Mouse (Mus musculus): ENCODE results near the gene Apoc4. TPM values are rescaled to one million over a fixed set of nuclear protein-coding genes. Genes with fewer than 3 reads are reported as not detected.

Apoc4 gene
- 0.10 TPM in 1 of 2 replicates, not detected in the other for polyA plus RNA-seq (2016; fragmentation: Nextera tagmentation; extraction: Ambion mirVana)

DNA sequence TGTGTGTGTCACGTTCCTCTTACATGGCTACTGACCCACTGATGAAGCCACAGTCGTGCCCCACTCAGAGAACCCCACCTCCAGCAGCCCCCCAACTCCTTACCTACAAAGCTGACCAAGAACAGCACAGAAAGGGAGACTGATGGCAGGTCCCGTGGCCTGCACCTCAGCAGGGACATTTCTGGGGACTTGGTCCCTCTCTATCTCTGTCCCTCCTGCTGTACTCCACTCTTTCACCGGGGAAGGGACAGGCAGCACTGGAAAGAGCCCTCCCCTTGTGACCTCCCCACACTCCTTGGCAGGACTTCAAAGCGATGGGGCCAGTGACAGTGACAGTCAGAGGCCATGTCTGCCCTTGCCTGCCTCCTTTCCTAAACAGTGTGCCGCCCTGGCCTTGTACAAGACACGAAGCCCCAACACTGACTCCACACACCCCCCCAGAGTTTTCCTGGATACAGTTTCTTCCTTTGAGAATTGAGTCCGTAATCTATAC, at the start of gene Apoc4, which contains the start of gene Gm44805:
TSS of gene Apoc4 (minus strand) at position 278 of the 493 bp plus-strand sequence.
TSS of gene Gm44805 (minus strand) at position 222 of the 493 bp plus-strand sequence.
- H3K4me2 ChIP-seq (replicated peaks), result no peak within 1 kb of the TSS
- H3K27me3 ChIP-seq, result no peaks in the 10 kb centered on the region
- no peaks in the 10 kb centered on the region for H3K9me3 ChIP-seq (replicated peaks)
- H3K27ac ChIP-seq, result no peak within 1 kb of the TSS
- no peaks in the 10 kb centered on the region for H3K4me1 ChIP-seq
- H3K36me3 ChIP-seq, result no peaks in the 10 kb centered on the region
- H3K9ac ChIP-seq, result no peak within 1 kb of the TSS
- no peak for ATAC-seq (ENCODE audit: low FRiP score)
- WGBS, result 54% methylated on average over 8 of the region's 8 CpGs
- H3K4me3 ChIP-seq, result no peak within 1 kb of the TSS

DNA sequence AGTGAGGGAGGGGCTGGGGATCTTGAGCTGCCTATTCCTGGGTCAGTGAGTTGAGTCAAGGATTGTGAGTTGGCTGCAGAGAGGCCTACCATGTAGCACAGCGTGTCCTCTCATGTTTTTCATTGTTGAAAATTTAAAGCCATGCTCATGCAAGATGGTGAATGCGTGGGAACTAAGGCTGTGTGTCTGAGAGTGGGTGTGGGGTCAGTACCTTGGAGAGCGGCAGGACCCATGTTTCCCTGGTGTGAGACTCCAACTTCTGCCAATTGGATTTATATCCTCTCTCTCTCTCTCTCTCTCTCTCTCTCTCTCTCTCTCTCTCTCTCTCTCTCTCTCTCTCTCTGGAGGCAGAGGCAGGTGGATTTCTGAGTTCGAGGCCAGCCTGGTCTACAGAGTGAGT, 45.3 kb upstream of the Apoc4 start:
- H3K9ac ChIP-seq, result no peak overlapping the region
- no peaks in the 10 kb centered on the region for H3K27me3 ChIP-seq
- H3K9me3 ChIP-seq (replicated peaks), result peaks cover 6% of the 10 kb centered on the region; the same call in 1 of the 2 replicates
- H3K4me2 ChIP-seq (replicated peaks), result no peak overlapping the region
- H3K4me3 ChIP-seq, result no peak overlapping the region
- H3K4me1 ChIP-seq, result no peaks in the 10 kb centered on the region
- WGBS, result 96% methylated on average over 3 of the region's 4 CpGs
- no peak overlapping the region for H3K27ac ChIP-seq
- H3K36me3 ChIP-seq, result peaks cover 87% of the 10 kb centered on the region
- no peak for ATAC-seq (ENCODE audit: low FRiP score)

DNA sequence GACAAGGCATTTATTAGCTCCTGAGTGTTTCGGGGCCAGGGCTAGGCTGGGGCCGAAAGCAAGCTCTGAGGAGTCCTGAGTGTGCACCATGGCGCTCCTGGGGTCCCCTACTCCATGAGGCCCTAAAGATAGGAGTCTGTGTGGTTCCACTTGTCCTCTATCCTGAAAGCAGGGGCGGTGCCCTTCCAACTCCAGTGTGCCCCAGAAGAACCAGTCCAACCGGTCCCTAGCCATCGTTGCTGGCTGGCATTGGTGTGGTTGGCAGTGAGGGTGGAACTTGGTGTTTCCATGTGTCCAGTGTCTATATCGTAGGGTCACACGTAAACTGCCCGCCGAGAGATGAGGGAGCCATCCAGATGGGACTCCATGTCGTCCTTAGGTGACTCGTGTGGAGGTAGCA, 42.9 kb upstream of the Apoc4 start:
- Histone ChIP-seq H3K9ac (no peak overlapping the region), H3K4me1 (no peaks in the 10 kb centered on the region), H3K4me2 (replicated peaks) (no peak overlapping the region), H3K27me3 (no peaks in the 10 kb centered on the region), H3K27ac (no peak overlapping the region), H3K4me3 (no peak overlapping the region), H3K36me3 (peaks cover 81% of the 10 kb centered on the region), H3K9me3 (replicated peaks) (peaks cover 17% of the 10 kb centered on the region)
- no peak for ATAC-seq (ENCODE audit: low FRiP score)
- 93% methylated on average over 12 of the region's 12 CpGs for WGBS

DNA sequence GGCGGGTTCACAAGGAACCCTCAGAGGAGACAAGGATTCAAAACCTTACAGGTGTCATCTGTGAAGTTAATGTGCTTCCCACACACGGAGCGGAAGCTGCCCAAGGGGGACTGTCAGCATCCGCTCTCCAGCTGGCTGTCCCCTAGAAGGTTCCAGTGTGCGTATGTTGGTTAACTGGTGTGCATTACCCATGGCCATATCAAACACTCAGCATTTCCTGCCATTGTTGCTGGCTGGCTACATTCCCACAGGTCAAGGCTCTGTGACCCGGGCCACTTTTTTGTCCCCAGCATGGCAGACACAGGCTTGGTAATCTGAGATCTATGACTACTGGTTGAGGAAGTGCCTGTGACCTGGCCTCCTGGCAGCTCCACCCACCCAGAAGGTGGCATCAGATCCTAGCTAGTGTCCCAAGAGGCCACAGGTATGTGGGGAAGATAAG, 41.5 kb upstream of the Apoc4 start:
- WGBS, result 92% methylated on average over 6 of the region's 6 CpGs

DNA sequence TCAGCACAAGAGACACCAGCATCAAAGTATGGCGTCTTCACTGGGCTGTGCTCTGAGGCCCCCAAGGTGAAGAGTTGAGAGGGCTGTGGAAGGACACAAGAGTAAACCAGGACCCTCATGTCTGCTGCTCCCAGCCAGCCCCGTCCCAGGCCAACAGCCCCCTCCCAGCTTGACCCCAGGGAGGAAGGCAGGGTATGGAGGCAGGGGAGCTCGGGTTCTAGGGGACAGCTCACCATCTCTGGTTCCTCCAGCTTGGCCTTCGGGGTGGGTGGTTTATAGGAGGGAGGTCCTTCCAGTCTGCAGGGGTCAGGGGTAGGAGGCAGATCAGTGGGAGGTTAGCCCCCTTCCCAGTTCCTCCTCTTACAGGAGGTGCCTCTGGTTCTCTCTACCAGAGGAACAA, 37.9 kb upstream of the Apoc4 start:
- Histone ChIP-seq H3K4me3 (no peak overlapping the region), H3K9ac (no peak overlapping the region), H3K27me3 (no peaks in the 10 kb centered on the region), H3K9me3 (replicated peaks) (peaks cover 17% of the 10 kb centered on the region), H3K36me3 (peaks cover 50% of the 10 kb centered on the region), H3K27ac (no peak overlapping the region), H3K4me1 (peaks cover 14% of the 10 kb centered on the region), H3K4me2 (replicated peaks) (no peak overlapping the region)
- no peak for ATAC-seq (ENCODE audit: low FRiP score)
- WGBS, result 91% methylated on average over 4 of the region's 4 CpGs

More for the DNA sequence above, 41.5 kb upstream of the Apoc4 start:
- Histone ChIP-seq H3K4me3 (no peak overlapping the region), H3K4me1 (no peaks in the 10 kb centered on the region), H3K27ac (no peak overlapping the region), H3K9me3 (replicated peaks) (peaks cover 17% of the 10 kb centered on the region), H3K9ac (no peak overlapping the region), H3K27me3 (no peaks in the 10 kb centered on the region), H3K4me2 (replicated peaks) (no peak overlapping the region), H3K36me3 (peaks cover 73% of the 10 kb centered on the region)
- ATAC-seq (ENCODE audit: low FRiP score), result no peak

DNA sequence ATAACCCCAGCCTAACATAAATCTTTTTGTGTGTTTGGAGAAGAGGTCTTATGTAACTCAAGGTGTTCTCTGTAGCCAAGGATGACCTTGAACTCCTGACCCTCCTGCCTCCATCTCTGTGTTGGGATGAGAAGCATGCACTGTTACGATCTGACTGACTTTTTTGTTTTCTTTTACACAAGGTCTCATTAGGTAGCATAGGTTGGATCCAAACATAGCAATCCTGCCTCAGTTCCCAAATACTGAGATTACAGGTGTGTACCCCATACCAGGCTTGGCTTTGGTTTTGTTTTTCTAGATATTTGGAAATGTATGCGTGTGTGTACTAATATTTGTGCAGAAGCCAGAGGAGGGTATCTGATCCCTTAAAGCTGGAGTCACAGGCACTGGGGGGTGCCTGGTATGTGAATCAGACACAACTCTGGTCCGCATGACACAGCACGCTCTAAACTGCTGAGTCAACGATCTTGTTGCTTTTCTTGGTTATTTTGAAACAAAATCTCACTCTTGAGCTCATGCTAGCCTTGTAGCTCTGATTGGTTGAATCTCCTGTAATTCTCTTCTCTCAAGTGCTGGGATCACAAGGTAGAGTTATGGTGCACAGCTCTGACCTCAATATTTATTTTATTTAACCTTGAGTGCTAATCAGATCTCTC, 37.1 kb upstream of the Apoc4 start:
- ATAC-seq (ENCODE audit: low FRiP score), result no peak

DNA sequence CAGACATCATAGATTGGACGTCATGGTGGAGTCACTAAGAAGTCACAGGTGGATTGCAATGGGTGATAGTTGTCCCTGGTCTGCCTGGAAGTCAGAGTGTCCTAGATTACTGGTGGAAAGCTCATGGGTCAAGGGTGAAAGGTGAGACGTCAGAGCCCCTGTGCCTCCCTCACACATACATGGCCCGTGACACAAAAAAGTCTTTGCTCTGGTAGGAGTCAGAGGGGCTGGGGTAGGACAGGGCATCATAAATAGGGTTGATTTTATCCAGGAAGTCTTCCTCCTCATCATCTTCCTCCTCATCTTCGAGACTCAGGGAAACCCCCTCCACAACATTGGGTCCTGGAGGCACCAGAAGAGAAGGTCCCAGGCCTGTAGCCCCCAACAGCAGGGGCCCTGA, 36.1 kb upstream of the Apoc4 start:
- Histone ChIP-seq H3K27me3 (no peaks in the 10 kb centered on the region), H3K4me3 (no peak overlapping the region), H3K4me2 (replicated peaks) (no peak overlapping the region), H3K36me3 (peaks cover 38% of the 10 kb centered on the region), H3K4me1 (peaks cover 24% of the 10 kb centered on the region), H3K27ac (0 out of 2 replicates have a peak overlapping the region, but pooled peaks have one; percentile 89), H3K9me3 (replicated peaks) (peaks cover 17% of the 10 kb centered on the region), H3K9ac (no peak overlapping the region)
- whole genome bisulfite sequencing, result 89% methylated on average over 4 of the region's 4 CpGs
- ATAC-seq (ENCODE audit: low FRiP score), result no peak

More for the DNA sequence above, 37.1 kb upstream of the Apoc4 start:
- Histone ChIP-seq H3K36me3 (peaks cover 43% of the 10 kb centered on the region), H3K9ac (no peak overlapping the region), H3K4me1 (peaks cover 22% of the 10 kb centered on the region), H3K4me3 (no peak overlapping the region), H3K9me3 (replicated peaks) (peaks cover 17% of the 10 kb centered on the region), H3K27ac (no peak overlapping the region), H3K27me3 (no peaks in the 10 kb centered on the region), H3K4me2 (replicated peaks) (no peak overlapping the region)
- 94% methylated on average over 5 of the region's 5 CpGs for WGBS

DNA sequence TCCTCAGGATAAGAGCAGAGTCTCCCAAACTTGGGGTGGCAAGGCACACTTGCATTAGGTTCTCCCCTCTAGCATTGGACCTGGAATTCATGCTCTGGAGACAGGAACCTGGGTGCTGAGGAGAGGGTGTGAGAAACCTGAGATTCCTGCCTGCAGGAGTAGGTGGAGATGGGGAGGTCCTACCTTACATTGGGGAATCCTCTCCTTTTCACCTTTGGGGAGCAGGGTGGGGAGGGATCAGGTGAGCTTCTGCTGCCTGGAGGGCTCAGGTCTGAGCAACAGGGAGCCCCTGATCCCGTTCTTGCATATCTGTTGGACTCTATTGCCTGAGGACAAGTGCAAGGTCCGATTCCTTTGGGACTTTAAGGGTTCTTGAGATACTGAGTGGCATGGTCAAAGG, 35.5 kb upstream of the Apoc4 start:
- Histone ChIP-seq H3K9ac (peak overlapping the region; percentile 48), H3K4me3 (peak overlapping the region; percentile 99; the same call in 1 of the 2 replicates)
- no peak for ATAC-seq (ENCODE audit: low FRiP score)

DNA sequence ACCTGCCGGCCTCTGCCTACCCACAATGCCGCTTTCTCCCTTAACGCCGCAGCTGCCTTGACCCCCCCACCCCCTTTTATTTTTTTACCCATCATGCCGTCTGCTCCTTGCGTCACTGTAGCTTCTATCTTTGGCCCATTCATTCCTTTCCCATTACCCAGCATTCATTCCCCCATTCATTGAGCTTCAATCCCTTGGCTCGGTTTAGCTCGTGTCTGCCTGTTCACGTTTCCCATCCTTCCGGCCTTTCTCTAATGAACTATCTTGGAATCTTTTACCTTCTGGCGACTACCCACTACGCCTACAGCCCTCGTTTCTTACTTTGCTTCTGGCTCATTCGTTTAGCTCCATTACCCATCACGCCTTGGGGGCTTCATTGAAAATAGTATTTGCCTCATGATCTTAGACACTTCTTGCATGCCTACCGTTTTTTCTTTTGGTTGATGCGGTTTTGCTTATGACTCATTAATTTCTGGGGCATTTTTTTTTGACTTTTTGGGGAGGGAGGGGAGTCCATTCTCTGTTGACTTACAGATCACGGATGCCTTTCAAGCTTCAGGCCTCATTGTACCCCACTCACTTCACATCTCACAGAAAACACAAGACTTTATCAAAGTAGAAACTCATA, 34.9 kb upstream of the Apoc4 start:
- peak overlapping the region; percentile 62 for H3K4me2 ChIP-seq (replicated peaks)
- H3K27me3 ChIP-seq, result no peaks in the 10 kb centered on the region
- peak overlapping the region; percentile 48 for H3K9ac ChIP-seq
- H3K36me3 ChIP-seq, result peaks cover 42% of the 10 kb centered on the region
- 8% methylated on average over 18 of the region's 18 CpGs for WGBS
- ATAC-seq (ENCODE audit: low FRiP score), result no peak
- H3K4me1 ChIP-seq, result peaks cover 24% of the 10 kb centered on the region
- peak overlapping the region; percentile 99 for H3K4me3 ChIP-seq
- peaks cover 8% of the 10 kb centered on the region for H3K9me3 ChIP-seq (replicated peaks)
- peak overlapping the region; percentile 89 for H3K27ac ChIP-seq

More for the DNA sequence above, 35.5 kb upstream of the Apoc4 start:
- Histone ChIP-seq H3K4me1 (peaks cover 24% of the 10 kb centered on the region), H3K9me3 (replicated peaks) (peaks cover 14% of the 10 kb centered on the region), H3K27ac (peak overlapping the region; percentile 89), H3K36me3 (peaks cover 41% of the 10 kb centered on the region), H3K4me2 (replicated peaks) (peak overlapping the region; percentile 62), H3K27me3 (no peaks in the 10 kb centered on the region)
- 91% methylated on average over 2 of the region's 2 CpGs for WGBS

DNA sequence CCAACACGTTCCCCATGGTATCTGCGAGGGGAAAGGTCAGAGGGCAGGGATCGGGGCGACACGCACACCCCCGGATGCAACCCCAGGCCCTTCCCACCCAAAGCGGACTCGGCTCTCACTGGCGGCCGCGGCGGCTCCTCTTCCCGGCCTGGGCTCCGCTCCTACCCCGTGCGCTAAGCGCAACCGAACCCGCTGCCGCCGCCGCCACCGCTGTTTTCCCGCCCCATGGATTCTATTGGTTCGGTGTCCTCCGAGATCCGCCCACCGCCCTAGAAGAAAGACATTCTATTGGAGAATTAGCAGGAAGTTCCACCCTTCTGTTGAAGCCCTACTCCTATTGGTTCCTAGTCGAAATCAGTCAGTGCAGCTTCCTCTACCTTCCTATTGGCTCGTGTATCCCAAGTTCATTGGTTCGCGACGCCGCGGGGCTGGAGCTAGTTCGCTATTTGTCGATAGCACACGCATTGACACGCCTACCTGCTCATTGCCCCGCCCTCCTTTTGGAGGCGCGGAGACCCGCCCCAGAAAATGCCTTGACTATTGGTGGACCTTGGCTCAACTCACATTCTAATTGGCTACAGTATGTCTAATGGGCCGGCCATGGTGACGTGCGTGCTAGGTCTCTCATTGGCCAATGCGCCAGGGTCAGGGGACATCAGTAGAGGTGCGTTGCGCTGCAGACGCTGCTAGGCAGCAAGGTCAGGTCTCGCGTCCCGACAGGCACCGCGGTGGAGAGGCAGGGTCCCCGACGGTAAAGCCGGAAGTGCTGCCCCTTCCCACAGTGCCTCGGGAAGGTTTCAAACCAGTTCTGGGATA, 34.2 kb upstream of the Apoc4 start, which contains the start of gene Tomm40:
TSS of gene Tomm40 (minus strand) at position 200 of the 816 bp plus-strand sequence.
- H3K9ac ChIP-seq, result peak within 1 kb of the TSS; percentile 97
- H3K36me3 ChIP-seq, result peaks cover 41% of the 10 kb centered on the region
- H3K27me3 ChIP-seq, result no peaks in the 10 kb centered on the region
- H3K9me3 ChIP-seq (replicated peaks), result peaks cover under 1% of the 10 kb centered on the region; the same call in 1 of the 2 replicates
- peak within 1 kb of the TSS; percentile 98 for H3K4me2 ChIP-seq (replicated peaks)
- under 1% methylated on average over 56 of the region's 59 CpGs for WGBS
- H3K27ac ChIP-seq, result peak within 1 kb of the TSS; percentile 89
- H3K4me1 ChIP-seq, result peaks cover 24% of the 10 kb centered on the region
- H3K4me3 ChIP-seq, result peak within 1 kb of the TSS; percentile 99
- peak; percentile 100 for ATAC-seq (ENCODE audit: low FRiP score)

DNA sequence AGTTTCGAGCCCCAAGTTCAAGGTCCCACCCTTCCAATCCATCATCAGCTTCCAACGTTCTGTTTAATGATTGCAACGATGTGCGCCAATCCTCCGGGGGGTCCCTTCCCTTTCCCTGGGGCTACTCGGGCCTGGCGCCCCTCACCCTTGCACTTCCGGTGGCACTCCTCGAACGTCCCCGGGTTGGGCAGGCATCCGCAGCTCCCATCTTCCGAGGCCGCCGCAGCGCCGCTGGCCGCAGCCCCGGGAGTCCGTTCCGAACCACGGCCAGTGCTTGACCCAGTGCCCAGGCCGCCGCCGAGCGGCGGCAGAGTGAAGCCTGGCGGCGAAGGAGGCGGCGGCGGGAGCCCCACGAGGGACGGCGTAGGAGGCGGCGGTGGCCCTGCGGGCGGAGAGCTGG, 33.6 kb upstream of the Apoc4 start:
- Histone ChIP-seq H3K36me3 (peaks cover 40% of the 10 kb centered on the region), H3K27ac (peak overlapping the region; percentile 74), H3K9ac (peak overlapping the region; percentile 97), H3K27me3 (no peaks in the 10 kb centered on the region), H3K4me2 (replicated peaks) (peak overlapping the region; percentile 98), H3K4me1 (peaks cover 24% of the 10 kb centered on the region), H3K4me3 (peak overlapping the region; percentile 99), H3K9me3 (replicated peaks) (no peaks in the 10 kb centered on the region)
- under 1% methylated on average over 38 of the region's 39 CpGs for WGBS
- no peak for ATAC-seq (ENCODE audit: low FRiP score)

DNA sequence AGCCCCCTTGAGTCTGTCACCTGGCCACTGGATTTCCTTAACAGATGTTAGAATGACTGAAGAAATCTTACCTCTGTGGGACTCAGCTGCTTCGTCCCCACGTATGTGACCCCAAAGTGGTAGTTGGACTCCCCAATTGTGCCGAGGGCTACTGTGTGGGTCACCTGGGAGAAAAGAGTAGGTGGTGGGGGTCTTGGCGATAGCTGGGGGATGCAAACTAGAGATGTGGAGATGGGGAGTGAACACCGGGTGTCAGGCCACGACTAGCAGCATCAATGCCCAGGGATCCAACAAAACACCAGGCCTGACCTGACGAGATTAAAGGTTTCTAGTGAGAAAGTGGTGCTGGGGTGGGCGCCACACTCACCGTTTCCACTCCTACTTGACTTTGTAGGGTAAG, 32.3 kb upstream of the Apoc4 start:
- Histone ChIP-seq H3K27me3 (no peaks in the 10 kb centered on the region), H3K4me1 (peaks cover 24% of the 10 kb centered on the region), H3K9ac (no peak overlapping the region), H3K4me3 (no peak overlapping the region), H3K9me3 (replicated peaks) (no peaks in the 10 kb centered on the region), H3K4me2 (replicated peaks) (no peak overlapping the region), H3K27ac (no peak overlapping the region), H3K36me3 (peaks cover 46% of the 10 kb centered on the region)
- ATAC-seq (ENCODE audit: low FRiP score), result no peak
- 88% methylated on average over 9 of the region's 9 CpGs for WGBS

All from hindbrain, embryonic 12.5 days (tissue).